In the genomic region with DNA sequence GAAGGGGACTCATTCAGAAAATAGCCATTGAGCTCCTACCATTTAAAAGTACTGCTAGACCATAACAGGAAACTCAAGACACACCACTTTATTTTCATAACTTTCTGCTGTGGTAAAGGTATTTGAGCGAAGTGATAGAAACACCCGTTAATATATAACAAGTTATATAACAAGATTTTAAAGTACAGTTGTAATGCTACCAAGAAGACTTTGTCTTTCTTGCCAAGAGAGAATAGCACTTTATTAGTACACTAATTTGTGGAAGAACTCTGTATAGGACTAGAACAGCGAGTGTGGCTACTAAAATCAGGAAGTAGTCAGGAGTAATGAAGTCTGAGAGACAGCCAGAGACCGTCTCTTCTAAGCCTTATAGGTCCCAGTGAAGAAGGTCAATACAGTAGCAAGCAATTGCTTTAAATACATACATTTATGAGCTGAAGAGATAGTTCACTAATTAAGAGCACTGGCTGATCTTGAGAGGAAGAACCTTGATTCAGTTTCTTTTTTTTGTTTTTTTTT, we compare ENCODE assay signal across 23 mouse cellular contexts.
"Had no signal": no experiment of that assay in that cellular context is flagged by ENCODE, and none has a peak within 500 bp of the region (broad histone marks: within the 10 kb centered on the region; RNA-seq: fewer than 3 reads in every experiment).

No protein-coding gene starts in this region.

- ATAC-seq: intestine, postnatal 0 days; midbrain, embryonic 13.5 days; midbrain, embryonic 16.5 days had no signal

- H3K4me3 ChIP-seq: kidney, embryonic 15.5 days; limb, embryonic 12.5 days; limb, embryonic 15.5 days; lung, embryonic 15.5 days; megakaryocyte, embryonic 14.5 days; midbrain, embryonic 10.5 days; midbrain, embryonic 13.5 days; myocyte; neural tube, embryonic 13.5 days had no signal

- H3K4me2 ChIP-seq: kidney, embryonic 15.5 days; limb, embryonic 12.5 days; limb, embryonic 15.5 days; lung, embryonic 15.5 days; midbrain, embryonic 13.5 days; neural tube, embryonic 13.5 days had no signal

- H3K9me3 ChIP-seq: kidney, embryonic 15.5 days; limb, embryonic 12.5 days; limb, embryonic 15.5 days; lung, embryonic 15.5 days; megakaryocyte, embryonic 14.5 days; midbrain, embryonic 10.5 days; midbrain, embryonic 13.5 days; neural tube, embryonic 13.5 days had no signal

- H3K9ac ChIP-seq: kidney, embryonic 15.5 days; limb, embryonic 12.5 days; limb, embryonic 15.5 days; lung, embryonic 15.5 days; midbrain, embryonic 13.5 days; neural tube, embryonic 13.5 days had no signal

- H3K36me3 ChIP-seq: kidney, embryonic 15.5 days; limb, embryonic 12.5 days; limb, embryonic 15.5 days; lung, embryonic 15.5 days; midbrain, embryonic 13.5 days; neural tube, embryonic 13.5 days had no signal

- H3K27me3 ChIP-seq: kidney, embryonic 15.5 days; limb, embryonic 12.5 days; limb, embryonic 15.5 days; lung, embryonic 15.5 days; megakaryocyte, embryonic 14.5 days; midbrain, embryonic 13.5 days; neural tube, embryonic 13.5 days had no signal

- H3K4me1 ChIP-seq: limb, embryonic 15.5 days had no signal

- DNase-seq: kidney, adult 2 months; kidney, postnatal 10 days; kidney, postnatal 4 days; left cerebral cortex, postnatal 4 days; lung, adult 18-20 months; lung, postnatal 10 days; lung, postnatal 36 days; right cerebral cortex, postnatal 25 days; spleen, adult 18-20 months; thymus, adult 2 months; thymus, postnatal 14 days; thymus, postnatal 4 days had no signal

- H3K27ac ChIP-seq: kidney, embryonic 15.5 days; limb, embryonic 12.5 days; limb, embryonic 15.5 days; lung, embryonic 15.5 days; midbrain, embryonic 10.5 days; midbrain, embryonic 13.5 days; neural tube, embryonic 13.5 days had no signal
